Mouse (Mus musculus): ENCODE results near the gene Cdkal1. TPM values are rescaled to one million over a fixed set of nuclear protein-coding genes. Genes with fewer than 3 reads are reported as not detected.
A peak's percentile ranks its signal among the peaks of the same experiment; 100 is the strongest.

The Cdkal1 gene
- total and polyA plus RNA-seq, 3 experiments: 3.9 to 30.3 (median 29.9) TPM

GRCm38 (mm10) chr13:29504861-29505568, 350.5 kb downstream of the Cdkal1 start:
- H3K4me1 ChIP-seq (ENCODE audit: control insufficient read depth, insufficient read depth, low read length): peaks cover 7% of the 10 kb centered on the region
- intact Hi-C loops (cut with DNase I): no loop called here
- WGBS: 65% methylated on average over 4 of the region's 4 CpGs
- no peak for DNase-seq
- no peaks in the 10 kb centered on the region for H3K79me2 ChIP-seq (replicated peaks; ENCODE audit: control insufficient read depth, insufficient read depth, low read length)
- no peak overlapping the region for H3K27ac ChIP-seq
- TF ChIP-seq EP300 (IDR thresholded peaks at IDR 0.05; ENCODE audit: insufficient read depth, low read depth, low read length) (no peak), POLR2A (IDR thresholded peaks at IDR 0.05; ENCODE audit: insufficient read depth, low read depth, low read length) (no peak), CTCF (IDR thresholded peaks at IDR 0.05) (no peak)
- H3K36me3 ChIP-seq (ENCODE audit: control insufficient read depth, insufficient read depth, low read length): peaks cover 9% of the 10 kb centered on the region
- no peak overlapping the region for H3K4me3 ChIP-seq
- no peak overlapping the region for H3K9ac ChIP-seq (ENCODE audit: low read depth, low read length)
- H3K27me3 ChIP-seq (ENCODE audit: control insufficient read depth, insufficient read depth, low read length): no peaks in the 10 kb centered on the region

DNA sequence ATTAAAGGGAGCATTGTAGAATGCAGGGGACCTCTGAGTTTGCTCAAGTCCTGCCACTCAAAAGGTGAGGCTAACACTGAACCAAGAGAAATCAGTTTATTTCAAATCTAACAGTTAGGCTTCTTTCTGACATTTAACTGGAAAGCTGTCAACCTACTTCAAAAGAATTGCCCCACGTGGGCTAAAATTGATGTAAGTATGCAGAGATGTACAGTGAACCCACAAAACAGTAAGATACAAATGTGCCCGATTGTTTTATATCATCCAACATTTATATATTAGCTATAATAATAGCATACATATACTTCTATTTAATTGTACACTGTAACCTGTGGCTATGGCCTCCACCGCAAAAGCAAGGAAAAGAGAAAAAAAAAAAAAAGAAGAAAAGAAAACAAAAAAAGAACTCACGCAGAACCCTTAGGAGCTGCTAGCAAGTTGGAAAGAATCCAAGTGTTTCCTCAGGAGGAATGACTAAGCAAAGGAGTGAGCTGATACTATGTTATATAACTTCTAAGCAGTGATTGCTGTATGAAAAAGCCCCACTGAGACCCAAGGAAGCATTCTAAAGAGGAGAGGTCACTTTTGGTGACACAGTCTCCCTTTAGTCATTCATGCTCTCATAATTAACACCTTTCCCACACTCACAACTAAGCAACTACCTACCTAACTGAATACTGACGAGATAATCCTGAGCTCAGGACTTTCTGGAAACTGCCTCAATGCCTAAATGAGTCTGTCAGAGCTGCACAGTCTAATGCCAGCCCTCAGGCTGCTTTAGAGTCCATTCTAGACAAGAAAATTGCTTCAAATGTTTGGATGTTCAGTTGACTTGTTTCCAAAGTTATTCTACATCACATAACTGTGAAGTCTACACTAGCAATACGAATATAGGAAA, 352.1 kb downstream of the Cdkal1 start:
- intact Hi-C loops (cut with DNase I): no loop called here
- DNase-seq: no peak
- no peak for TF ChIP-seq EP300 (IDR thresholded peaks at IDR 0.05; ENCODE audit: insufficient read depth, low read depth, low read length)
- TF ChIP-seq POLR2A (IDR thresholded peaks at IDR 0.05; ENCODE audit: insufficient read depth, low read depth, low read length): no peak
- TF ChIP-seq CTCF (IDR thresholded peaks at IDR 0.05): no peak
- no peaks in the 10 kb centered on the region for H3K79me2 ChIP-seq (replicated peaks; ENCODE audit: control insufficient read depth, insufficient read depth, low read length)
- no peak overlapping the region for H3K4me3 ChIP-seq
- H3K27me3 ChIP-seq (ENCODE audit: control insufficient read depth, insufficient read depth, low read length): no peaks in the 10 kb centered on the region
- H3K9ac ChIP-seq (ENCODE audit: low read depth, low read length): no peak overlapping the region
- peaks cover 9% of the 10 kb centered on the region for H3K36me3 ChIP-seq (ENCODE audit: control insufficient read depth, insufficient read depth, low read length)
- peaks cover 7% of the 10 kb centered on the region for H3K4me1 ChIP-seq (ENCODE audit: control insufficient read depth, insufficient read depth, low read length)
- no peak overlapping the region for H3K27ac ChIP-seq
- WGBS: 52% methylated on average over 6 of the region's 6 CpGs

DNA sequence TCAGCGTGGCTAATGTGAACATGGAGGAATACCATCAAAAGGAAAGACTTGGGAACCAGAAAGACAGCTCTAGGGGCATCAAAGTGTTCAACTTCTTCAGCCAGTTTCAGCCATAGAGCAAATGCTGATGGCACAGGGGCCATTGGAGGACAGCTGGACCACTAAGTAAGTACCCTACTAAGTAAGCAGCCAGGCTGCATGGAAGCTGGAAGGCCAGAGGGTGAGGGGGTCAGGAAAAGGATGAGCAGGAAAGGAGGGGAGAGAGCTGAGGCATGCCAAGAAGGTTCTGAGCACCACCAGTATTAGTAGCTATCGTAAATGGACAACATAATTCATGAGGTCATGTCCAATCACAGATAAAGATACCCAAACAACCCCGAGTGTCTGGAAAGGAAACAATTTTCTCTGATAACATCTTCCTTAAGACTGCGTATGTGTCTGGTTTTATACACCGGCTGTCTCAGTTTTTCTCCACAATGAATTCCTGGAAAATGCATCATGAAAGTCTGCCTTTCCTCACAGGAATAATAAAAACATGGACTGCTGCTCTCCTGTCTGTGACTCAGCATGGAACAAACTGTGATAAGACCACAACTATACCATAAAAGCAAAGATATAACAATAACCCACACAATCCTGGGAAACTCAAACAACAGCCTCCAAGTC, 352.9 kb downstream of the Cdkal1 start:
- H3K27ac ChIP-seq: no peak overlapping the region
- no peak for DNase-seq
- H3K36me3 ChIP-seq (ENCODE audit: control insufficient read depth, insufficient read depth, low read length): peaks cover 9% of the 10 kb centered on the region
- H3K79me2 ChIP-seq (replicated peaks; ENCODE audit: control insufficient read depth, insufficient read depth, low read length): no peaks in the 10 kb centered on the region
- TF ChIP-seq CTCF (IDR thresholded peaks at IDR 0.05): no peak
- TF ChIP-seq EP300 (IDR thresholded peaks at IDR 0.05; ENCODE audit: insufficient read depth, low read depth, low read length): no peak
- TF ChIP-seq POLR2A (IDR thresholded peaks at IDR 0.05; ENCODE audit: insufficient read depth, low read depth, low read length): no peak
- no peak overlapping the region for H3K9ac ChIP-seq (ENCODE audit: low read depth, low read length)
- intact Hi-C loops (cut with DNase I): no loop called here
- H3K4me3 ChIP-seq: no peak overlapping the region
- peaks cover 7% of the 10 kb centered on the region for H3K4me1 ChIP-seq (ENCODE audit: control insufficient read depth, insufficient read depth, low read length)
- 51% methylated on average over 5 of the region's 5 CpGs for WGBS
- no peaks in the 10 kb centered on the region for H3K27me3 ChIP-seq (ENCODE audit: control insufficient read depth, insufficient read depth, low read length)

DNA sequence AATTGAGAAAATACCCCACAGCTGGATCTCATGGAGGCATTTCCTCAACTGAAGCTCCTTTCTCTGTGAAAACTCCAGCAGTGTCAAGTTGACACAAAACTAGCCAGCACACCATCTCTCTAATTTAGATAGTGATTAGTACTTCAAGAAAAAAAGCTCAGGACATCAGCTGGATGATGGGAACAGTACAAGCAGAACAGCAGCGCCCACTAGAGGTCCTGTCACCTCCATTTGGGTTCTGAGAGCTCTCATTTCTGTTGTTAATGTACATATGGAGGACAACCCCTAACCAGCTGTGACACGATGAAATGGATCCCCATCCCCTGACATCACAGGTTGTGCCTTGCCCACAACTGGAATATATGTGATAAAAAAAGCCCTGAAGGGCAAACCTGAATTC, 354.3 kb downstream of the Cdkal1 start:
- Histone ChIP-seq H3K79me2 (replicated peaks; ENCODE audit: control insufficient read depth, insufficient read depth, low read length) (no peaks in the 10 kb centered on the region), H3K4me1 (ENCODE audit: control insufficient read depth, insufficient read depth, low read length) (peaks cover 7% of the 10 kb centered on the region), H3K4me3 (no peak overlapping the region), H3K27me3 (ENCODE audit: control insufficient read depth, insufficient read depth, low read length) (no peaks in the 10 kb centered on the region), H3K9ac (ENCODE audit: low read depth, low read length) (no peak overlapping the region), H3K36me3 (ENCODE audit: control insufficient read depth, insufficient read depth, low read length) (peaks cover 9% of the 10 kb centered on the region), H3K27ac (no peak overlapping the region)
- WGBS: 81% methylated on average over 2 of the region's 2 CpGs
- no peak for DNase-seq
- intact Hi-C loops (cut with DNase I): no loop called here
- no peak for TF ChIP-seq POLR2A (IDR thresholded peaks at IDR 0.05; ENCODE audit: insufficient read depth, low read depth, low read length)
- TF ChIP-seq CTCF (IDR thresholded peaks at IDR 0.05): peak; percentile 13

GRCm38 (mm10) chr13:29499750-29500149, 355.7 kb downstream of the Cdkal1 start:
- intact Hi-C loops (cut with DNase I): no loop called here
- H3K4me3 ChIP-seq: no peak overlapping the region
- no peak for DNase-seq
- 70% methylated on average over 2 of the region's 2 CpGs for WGBS
- peaks cover 3% of the 10 kb centered on the region for H3K4me1 ChIP-seq (ENCODE audit: control insufficient read depth, insufficient read depth, low read length)
- H3K27me3 ChIP-seq (ENCODE audit: control insufficient read depth, insufficient read depth, low read length): no peaks in the 10 kb centered on the region
- no peak overlapping the region for H3K9ac ChIP-seq (ENCODE audit: low read depth, low read length)
- H3K27ac ChIP-seq: no peak overlapping the region
- TF ChIP-seq POLR2A (IDR thresholded peaks at IDR 0.05; ENCODE audit: insufficient read depth, low read depth, low read length) (no peak), EP300 (IDR thresholded peaks at IDR 0.05; ENCODE audit: insufficient read depth, low read depth, low read length) (no peak), CTCF (IDR thresholded peaks at IDR 0.05) (no peak)
- peaks cover 9% of the 10 kb centered on the region for H3K36me3 ChIP-seq (ENCODE audit: control insufficient read depth, insufficient read depth, low read length)
- no peaks in the 10 kb centered on the region for H3K79me2 ChIP-seq (replicated peaks; ENCODE audit: control insufficient read depth, insufficient read depth, low read length)
